Mouse (Mus musculus): ENCODE results near the gene Gm4187.
"Not testable (repeated sequence)": the region's sequence is repeated elsewhere in the genome, so short reads cannot be mapped to it uniquely, and the experiment has no call there.

The Gm4187 gene

GRCm38 (mm10) chr7:22329617-22330016 lies at the start of gene Gm4187:
Gene Gm4187 (minus strand): TSS chr7:22329717.
- not testable (repeated sequence) for DNase-seq (ENCODE audit: low spot score in 2 of 2)

DNA sequence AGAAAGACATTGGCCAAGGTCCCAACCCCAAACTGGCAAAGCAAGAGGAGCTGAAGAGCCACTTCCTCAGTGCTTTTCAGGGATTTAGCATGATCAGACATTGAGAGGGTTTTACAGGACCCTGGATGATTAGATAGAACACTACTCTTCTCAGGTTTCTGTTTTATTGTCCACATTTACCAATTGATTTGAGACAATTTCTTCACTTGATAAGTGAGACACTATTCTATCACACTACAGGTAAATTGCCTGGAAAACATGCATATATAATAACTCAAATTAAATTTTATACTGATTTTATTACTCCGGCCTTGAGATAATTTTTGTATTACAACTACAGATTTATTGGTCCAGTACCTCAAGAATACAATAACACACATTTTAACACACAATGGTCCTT lies 41.4 kb upstream of the Gm4187 start, which contains the start of gene Gm8660:
Gene Gm8660, minus strand, starts transcription at position 101 of the 400 bp plus-strand sequence.
- DNase-seq (ENCODE audit: low spot score in 2 of 2): not testable (repeated sequence)

All from urinary bladder, postnatal 36 days (tissue).